Mouse (Mus musculus) E14TG2a.4 (cell line): ENCODE results near the gene Syn2.

Source experiments
- H3K27me3 ChIP-seq: 2 replicates; pipeline ENCODE4 v1.6.1; 2014; ENCODE audit warnings: low read length, control low read depth; ENCODE audit not compliant: insufficient read depth
- H3K36me3 ChIP-seq: 2 replicates; pipeline ENCODE4 v1.6.1; 2014; ENCODE audit warnings: low read length, control low read depth; ENCODE audit not compliant: insufficient read depth
- H3K4me1 ChIP-seq: replicated peaks from 2 replicates; pipeline ENCODE4 v1.6.1; 2014; ENCODE audit warnings: low read depth, low read length, control low read depth
- H3K4me3 ChIP-seq: replicated peaks from 2 replicates; pipeline ENCODE4 v1.5.1; 2014; ENCODE audit warnings: mild to moderate bottlenecking, low read length
- H3K9me3 ChIP-seq: 2 replicates; pipeline ENCODE4 v1.6.1; 2014; ENCODE audit warnings: low read length, control low read depth
- CTCF ChIP-seq: conservative IDR thresholded peaks from 2 replicates; pipeline ENCODE4 v1.5.1; 2014; ENCODE audit warnings: low read length
- NANOG ChIP-seq: IDR thresholded peaks from 2 replicates; pipeline ENCODE4 v1.6.1; 2014; ENCODE audit warnings: borderline replicate concordance, low read length, mixed read lengths
- POU5F1 ChIP-seq: IDR thresholded peaks from 2 replicates; pipeline ENCODE4 v1.6.1; 2014; ENCODE audit warnings: low read length, borderline replicate concordance

The Syn2 gene

DNA sequence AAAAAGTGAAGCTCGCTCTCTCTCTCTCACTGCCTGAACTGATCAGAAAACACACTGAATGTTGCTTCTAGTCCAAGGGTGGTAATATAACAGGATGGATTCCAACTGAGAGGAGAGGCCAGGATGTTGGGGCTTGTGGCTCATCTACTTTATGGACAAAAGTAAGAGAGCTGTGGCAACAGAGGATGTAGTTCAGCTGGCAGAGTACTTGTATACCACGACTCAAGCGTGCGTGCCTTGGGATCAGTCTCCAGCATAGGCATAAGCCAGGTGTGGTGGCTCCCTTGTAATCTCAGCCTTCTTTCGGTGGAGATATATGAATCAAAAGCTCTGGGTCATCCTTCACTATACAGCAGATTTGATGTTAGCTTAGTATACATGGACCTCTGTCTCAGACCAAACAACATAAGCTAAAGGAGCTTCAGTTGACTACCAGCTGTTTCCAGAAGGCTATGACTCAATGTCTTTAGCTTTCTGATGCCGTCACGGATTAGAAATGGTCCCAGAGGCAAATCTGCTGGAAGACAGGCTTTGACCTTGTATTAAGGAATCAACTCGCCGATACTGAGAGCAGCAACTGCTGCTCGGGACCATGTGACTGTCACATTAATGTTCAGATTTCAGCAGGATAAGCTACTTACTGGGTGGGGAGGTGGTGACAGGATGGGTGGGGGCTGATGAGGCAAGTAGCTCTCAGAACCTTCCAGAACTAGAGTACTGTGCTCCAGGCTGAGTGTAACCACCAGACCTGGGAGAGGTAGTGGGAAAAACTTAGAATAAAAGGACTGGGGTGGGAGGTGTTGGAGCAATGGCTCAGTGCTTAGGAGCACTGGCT, 134.1 kb downstream of the Syn2 start:
- Histone ChIP-seq H3K4me3 (no peak overlapping the region), H3K4me1 (no peaks in the 10 kb centered on the region), H3K36me3 (no peaks in the 10 kb centered on the region), H3K27me3 (peaks cover 11% of the 10 kb centered on the region), H3K9me3 (no peaks in the 10 kb centered on the region)
- TF ChIP-seq NANOG (no peak), POU5F1 (no peak), CTCF (no peak)

DNA sequence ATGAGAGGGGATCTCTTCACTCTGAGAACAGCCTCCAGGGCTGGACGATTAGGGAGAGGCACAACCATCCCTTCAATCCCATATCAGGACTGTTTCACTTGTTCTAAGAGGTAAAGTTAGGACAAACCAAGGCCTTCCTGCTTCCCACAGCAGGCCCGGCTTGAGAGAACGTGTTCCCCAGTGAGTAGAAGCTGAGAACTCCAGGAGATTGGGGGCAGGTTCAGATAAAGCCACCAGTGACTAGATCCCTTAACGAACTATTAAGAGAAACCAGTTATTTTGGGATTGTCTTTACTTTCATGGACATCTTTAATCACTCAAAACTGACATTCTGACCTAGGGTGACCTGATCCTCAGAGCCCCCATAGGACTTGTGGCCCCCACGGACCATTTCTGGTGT, 134.9 kb downstream of the Syn2 start:
- Histone ChIP-seq H3K27me3 (peaks cover 8% of the 10 kb centered on the region), H3K36me3 (no peaks in the 10 kb centered on the region), H3K4me1 (no peaks in the 10 kb centered on the region), H3K4me3 (no peak overlapping the region), H3K9me3 (no peaks in the 10 kb centered on the region)
- TF ChIP-seq NANOG: no peak
- no peak for TF ChIP-seq POU5F1
- no peak for TF ChIP-seq CTCF

GRCm38 (mm10) chr6:115270085-115270484, 135.4 kb downstream of the Syn2 start:
- H3K27me3 ChIP-seq: peaks cover 8% of the 10 kb centered on the region
- TF ChIP-seq NANOG: no peak
- no peak for TF ChIP-seq POU5F1
- no peak for TF ChIP-seq CTCF
- H3K9me3 ChIP-seq: no peaks in the 10 kb centered on the region
- no peaks in the 10 kb centered on the region for H3K36me3 ChIP-seq
- no peak overlapping the region for H3K4me3 ChIP-seq
- no peaks in the 10 kb centered on the region for H3K4me1 ChIP-seq

DNA sequence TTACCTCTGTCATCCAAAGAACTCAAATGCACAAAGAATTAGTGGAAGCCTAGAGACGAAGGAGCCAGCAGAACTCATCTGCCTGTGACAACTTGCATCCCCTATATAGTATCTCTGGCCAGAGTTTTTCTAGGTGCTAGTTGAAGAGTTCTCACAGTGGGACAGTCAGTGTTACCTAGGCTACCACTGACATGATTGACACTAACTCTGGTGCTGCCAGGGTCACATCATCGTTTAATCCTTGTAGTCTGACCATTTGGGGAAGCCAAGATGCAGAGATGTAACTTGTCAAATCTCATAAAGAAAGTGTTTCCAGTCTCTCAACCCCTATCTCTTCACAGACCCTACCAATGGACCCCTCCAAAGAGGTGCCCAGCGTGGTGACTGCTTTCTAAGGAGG, 136.6 kb downstream of the Syn2 start:
- Histone ChIP-seq H3K9me3 (no peaks in the 10 kb centered on the region), H3K4me3 (no peak overlapping the region), H3K36me3 (no peaks in the 10 kb centered on the region), H3K4me1 (no peaks in the 10 kb centered on the region), H3K27me3 (peaks cover 8% of the 10 kb centered on the region)
- TF ChIP-seq POU5F1 (no peak), NANOG (no peak), CTCF (no peak)

DNA sequence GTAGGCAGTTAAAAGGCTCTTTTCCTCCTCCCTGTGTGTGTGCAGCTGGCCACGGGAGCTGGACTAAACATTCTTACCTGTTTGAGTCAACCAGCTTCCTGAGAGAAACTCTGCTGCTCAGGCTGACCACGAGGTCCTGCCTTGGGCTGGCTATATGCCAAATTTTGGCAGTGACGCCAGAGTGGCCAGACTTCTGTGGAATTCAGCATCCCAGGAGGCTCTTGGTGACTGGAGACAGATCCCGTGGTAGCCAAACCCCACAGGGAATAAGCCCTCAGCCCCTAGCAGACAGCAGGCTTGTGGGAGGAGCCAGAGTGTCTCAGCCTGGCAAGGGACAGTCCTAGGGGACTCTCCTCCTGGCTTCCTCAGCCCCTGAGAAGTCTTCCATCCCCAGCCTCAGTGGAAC, 137.2 kb downstream of the Syn2 start:
- TF ChIP-seq NANOG: no peak
- no peak for TF ChIP-seq POU5F1
- TF ChIP-seq CTCF: no peak
- Histone ChIP-seq H3K4me3 (no peak overlapping the region), H3K36me3 (no peaks in the 10 kb centered on the region), H3K9me3 (no peaks in the 10 kb centered on the region), H3K27me3 (peaks cover 8% of the 10 kb centered on the region), H3K4me1 (no peaks in the 10 kb centered on the region)

GRCm38 (mm10) chr6:115273346-115273745, 138.6 kb downstream of the Syn2 start:
- TF ChIP-seq CTCF (no peak), POU5F1 (no peak), NANOG (no peak)
- H3K36me3 ChIP-seq: no peaks in the 10 kb centered on the region

GRCm38 (mm10) chr6:115274705-115275104, 140.0 kb downstream of the Syn2 start:
- Histone ChIP-seq H3K4me1 (no peaks in the 10 kb centered on the region), H3K27me3 (peaks cover 13% of the 10 kb centered on the region), H3K4me3 (no peak overlapping the region), H3K9me3 (no peaks in the 10 kb centered on the region), H3K36me3 (no peaks in the 10 kb centered on the region)
- no peak for TF ChIP-seq POU5F1
- no peak for TF ChIP-seq CTCF
- no peak for TF ChIP-seq NANOG

More at GRCm38 (mm10) chr6:115273346-115273745, 138.6 kb downstream of the Syn2 start:
- Histone ChIP-seq H3K9me3 (no peaks in the 10 kb centered on the region), H3K27me3 (peaks cover 15% of the 10 kb centered on the region), H3K4me1 (no peaks in the 10 kb centered on the region), H3K4me3 (no peak overlapping the region)

DNA sequence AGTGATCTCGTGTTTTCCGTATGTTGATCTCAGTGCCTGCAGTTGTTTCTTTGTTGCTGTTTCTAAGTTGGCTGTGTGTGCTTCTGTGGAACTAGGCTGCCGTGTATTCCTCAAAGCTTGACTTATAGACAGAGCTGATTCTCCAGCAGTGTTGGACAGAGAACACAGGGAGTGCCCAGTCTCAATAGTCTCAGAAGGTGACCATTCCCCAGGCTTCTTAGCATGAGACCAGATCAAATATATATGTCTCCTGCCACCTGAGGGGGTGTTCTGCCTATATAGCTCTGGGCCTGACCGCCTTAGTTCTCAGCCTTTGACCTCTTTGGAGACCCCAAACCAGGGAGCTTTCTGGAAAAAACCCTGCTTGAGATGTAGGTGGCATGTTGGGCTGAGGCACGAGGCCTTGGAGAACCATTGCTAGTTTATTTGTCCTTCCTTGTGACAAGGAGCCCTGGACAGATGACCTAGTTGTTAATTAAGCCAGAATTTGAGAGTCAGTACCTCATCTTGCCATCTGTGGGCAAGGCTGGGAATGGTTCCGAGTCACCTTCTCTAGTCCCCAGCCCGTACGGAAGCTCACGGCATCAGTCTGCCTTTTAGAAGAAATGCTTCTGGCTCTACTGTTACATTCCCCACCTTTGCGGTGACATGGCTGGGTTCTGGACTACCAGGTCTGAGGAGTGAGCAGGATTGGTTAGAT, 140.6 kb downstream of the Syn2 start:
- TF ChIP-seq CTCF (no peak), NANOG (no peak), POU5F1 (no peak)
- Histone ChIP-seq H3K36me3 (no peaks in the 10 kb centered on the region), H3K27me3 (peaks cover 8% of the 10 kb centered on the region), H3K4me3 (no peak overlapping the region), H3K9me3 (no peaks in the 10 kb centered on the region), H3K4me1 (no peaks in the 10 kb centered on the region)
